8 mouse cellular contexts compared by ENCODE assay signal in genomic region chr19:6992011-6992858, GRCm38 (mm10). TPM values are rescaled to one million over a fixed set of nuclear protein-coding genes. Genes with fewer than 3 reads are reported as not detected.
DNase-seq lines count a peak whose midpoint lies in the region; ATAC-seq and TF ChIP-seq lines count a peak whose summit lies in the region.

Dnajc4 (minus strand) TSS chr19:6992572.

- CTCF ChIA-PET in Patski (lab: Charles Lee), result interaction anchor here (2.9 kb wide), 1 partner anchor 13 kb away, joined by 9 read pairs; no protein-coding TSS in a partner anchor

- H3K27ac ChIP-seq in hindbrain, embryonic 13.5 days, result peak within 1 kb of the TSS; percentile 61

- TF ChIP-seq CTCF in Patski (IDR thresholded peaks at IDR 0.05), result no peak

- peak; percentile 70 for ATAC-seq in Patski
- ATAC-seq in hindbrain, embryonic 13.5 days (ENCODE audit: low FRiP score), result peak; percentile 94

- no peaks in the 10 kb centered on the region for H3K36me3 ChIP-seq in hindbrain, embryonic 13.5 days

- POLR2A ChIA-PET in Patski (lab: Charles Lee), result interaction anchor here (0.8 to 1.3 kb wide), 3 partner anchors 10 to 40 kb away, joined by 3 to 4 read pairs (median 3); no protein-coding TSS in a partner anchor

- H3K9ac ChIP-seq in hindbrain, embryonic 13.5 days, result peak within 1 kb of the TSS; percentile 75

- H3K4me3 ChIP-seq in hindbrain, embryonic 13.5 days, result peak within 1 kb of the TSS; percentile 55

- 1% methylated on average over 37 of the region's 37 CpGs for WGBS in hindbrain, embryonic 13.5 days

- H3K27me3 ChIP-seq in Patski, result no peaks in the 10 kb centered on the region
- H3K27me3 ChIP-seq in hindbrain, embryonic 13.5 days, result no peaks in the 10 kb centered on the region

- in situ Hi-C loops in Patski (cut with MboI; ENCODE audit: low pct_unique_long_range_greater_than_20kb), result no loop called here

- peak within 1 kb of the TSS; percentile 89 for H3K4me2 ChIP-seq in hindbrain, embryonic 13.5 days

- no peak for DNase-seq in Patski (ENCODE audit: low read depth, low spot score)
- DNase-seq in cerebellum, postnatal 14 days, result peak; percentile 95 to 96
- DNase-seq in frontal cortex, postnatal 14 days (ENCODE audit: low spot score in 2 of 2), result peak; percentile 93 to 94
- peak; percentile 93 for DNase-seq in layer of hippocampus, postnatal 36 days
- peak; percentile 99 for DNase-seq in lung, postnatal 36 days
- DNase-seq in retina, postnatal 1 day, result peak; percentile 99
- DNase-seq in urinary bladder, adult 18-20 months (ENCODE audit: low spot score in 2 of 2), result peak; percentile 89 to 95

- no peaks in the 10 kb centered on the region for H3K9me3 ChIP-seq in hindbrain, embryonic 13.5 days

- H3K4me1 ChIP-seq in hindbrain, embryonic 13.5 days (replicated peaks), result peaks cover 53% of the 10 kb centered on the region

RNA-seq across cellular contexts. Expression of gene Dnajc4, which starts in this region (rescaled TPM):
- 26.0 TPM for polyA plus RNA-seq in Patski (2021)
- polyA plus RNA-seq in hindbrain, embryonic 13.5 days (2015; fragmentation: Nextera tagmentation; extraction: Ambion mirVana), result 24.2 and 25.9 TPM in 2 replicates
- 10 to 100 TPM; 21.9 to 22.9 TPM for total RNA-seq in layer of hippocampus, postnatal 36 days (2021)
